Mouse (Mus musculus): ENCODE results near the gene Plin5. TPM values are rescaled to one million over a fixed set of nuclear protein-coding genes. Genes with fewer than 3 reads are reported as not detected.
"Not testable (repeated sequence)": the region's sequence is repeated elsewhere in the genome, so short reads cannot be mapped to it uniquely, and the experiment has no call there.

Gene Plin5
- polyA plus RNA-seq, 1 experiment from 2014 or later, result 1.3 TPM

- Histone ChIP-seq H3K4me2 (no peak overlapping the region), H3K36me3 (replicated peaks) (peaks cover 100% of the 10 kb centered on the region)
Measured at GRCm38 (mm10) chr17:56066451-56066850, 50.9 kb downstream of the Plin5 start.

GRCm38 (mm10) chr17:56065715-56066114 lies 51.7 kb downstream of the Plin5 start:
- not testable (repeated sequence) for H3K4me2 ChIP-seq; H3K9ac ChIP-seq; H3K4me3 ChIP-seq (replicated peaks); ATAC-seq (ENCODE audit: insufficient read depth); H3K27ac ChIP-seq (replicated peaks); H3K27me3 ChIP-seq; H3K9me3 ChIP-seq (replicated peaks); H3K4me1 ChIP-seq (replicated peaks)
- WGBS (ENCODE audit: insufficient replicate concordance), result 77% methylated on average over 6 of the region's 6 CpGs
- H3K36me3 ChIP-seq (replicated peaks), result peaks cover 100% of the 10 kb centered on the region

More at GRCm38 (mm10) chr17:56066451-56066850, 50.9 kb downstream of the Plin5 start:
- Histone ChIP-seq H3K9ac (no peak overlapping the region), H3K4me1 (replicated peaks) (peaks cover 6% of the 10 kb centered on the region; the same call in 1 of the 2 replicates), H3K9me3 (replicated peaks) (no peaks in the 10 kb centered on the region), H3K4me3 (replicated peaks) (no peak overlapping the region), H3K27me3 (no peaks in the 10 kb centered on the region), H3K27ac (replicated peaks) (no peak overlapping the region)
- ATAC-seq (ENCODE audit: insufficient read depth), result no peak

- H3K27ac ChIP-seq (replicated peaks), result no peak overlapping the region
- no peak overlapping the region for H3K9ac ChIP-seq
- peaks cover 6% of the 10 kb centered on the region; the same call in 1 of the 2 replicates for H3K4me1 ChIP-seq (replicated peaks)
- H3K9me3 ChIP-seq (replicated peaks), result no peaks in the 10 kb centered on the region
- H3K27me3 ChIP-seq, result no peaks in the 10 kb centered on the region
- H3K36me3 ChIP-seq (replicated peaks), result peaks cover 100% of the 10 kb centered on the region
- H3K4me2 ChIP-seq, result no peak overlapping the region
- no peak overlapping the region for H3K4me3 ChIP-seq (replicated peaks)
- no peak for ATAC-seq (ENCODE audit: insufficient read depth)
- 90% methylated on average over 7 of the region's 7 CpGs for WGBS (ENCODE audit: insufficient replicate concordance)
Measured at GRCm38 (mm10) chr17:56062081-56062480, 55.3 kb downstream of the Plin5 start.

Other genes with a start within 250 kb of the Plin5 start
- gene Zfp119a, start 238.7 kb downstream of the Plin5 start, polyA plus RNA-seq (2015; fragmentation: Nextera tagmentation; extraction: Ambion mirVana), result 2.0 and 2.2 TPM in 2 replicates
- gene Zfp959, start 225.5 kb downstream of the Plin5 start, polyA plus RNA-seq (2015; fragmentation: Nextera tagmentation; extraction: Ambion mirVana), result 5.9 and 6.0 TPM in 2 replicates
- gene Zfp119b, start 168.1 kb downstream of the Plin5 start, polyA plus RNA-seq (2015; fragmentation: Nextera tagmentation; extraction: Ambion mirVana), result 2.3 and 2.8 TPM in 2 replicates
- gene Ebi3, start 165.0 kb downstream of the Plin5 start, polyA plus RNA-seq (2015; fragmentation: Nextera tagmentation; extraction: Ambion mirVana), result 9.2 and 10.0 TPM in 2 replicates
- gene Yju2, start 158.5 kb downstream of the Plin5 start, polyA plus RNA-seq (2015; fragmentation: Nextera tagmentation; extraction: Ambion mirVana), result 7.2 and 9.7 TPM in 2 replicates
- 0.18 and 0.32 TPM in 2 replicates for gene Shd, start 147.1 kb downstream of the Plin5 start, polyA plus RNA-seq (2015; fragmentation: Nextera tagmentation; extraction: Ambion mirVana)
- 0.13 and 0.50 TPM in 2 replicates for gene Fsd1, start 131.1 kb downstream of the Plin5 start, polyA plus RNA-seq (2015; fragmentation: Nextera tagmentation; extraction: Ambion mirVana)
- gene Stap2, start 112.0 kb downstream of the Plin5 start, polyA plus RNA-seq (2015; fragmentation: Nextera tagmentation; extraction: Ambion mirVana), result 3.3 and 3.9 TPM in 2 replicates
- 20.4 and 21.0 TPM in 2 replicates for gene Mpnd, start 111.9 kb downstream of the Plin5 start, polyA plus RNA-seq (2015; fragmentation: Nextera tagmentation; extraction: Ambion mirVana)
- gene Sh3gl1, start 81.0 kb downstream of the Plin5 start, polyA plus RNA-seq (2015; fragmentation: Nextera tagmentation; extraction: Ambion mirVana), result 44.0 and 50.7 TPM in 2 replicates
- 16.6 and 18.5 TPM in 2 replicates for gene Chaf1a, start 77.2 kb downstream of the Plin5 start, polyA plus RNA-seq (2015; fragmentation: Nextera tagmentation; extraction: Ambion mirVana)
- 12.5 and 13.0 TPM in 2 replicates for gene Ubxn6, start 42.6 kb downstream of the Plin5 start, polyA plus RNA-seq (2015; fragmentation: Nextera tagmentation; extraction: Ambion mirVana)
- 42.7 and 43.0 TPM in 2 replicates for gene Hdgfl2, start 38.0 kb downstream of the Plin5 start, polyA plus RNA-seq (2015; fragmentation: Nextera tagmentation; extraction: Ambion mirVana)
- gene Plin4, start 7.8 kb downstream of the Plin5 start, polyA plus RNA-seq (2015; fragmentation: Nextera tagmentation; extraction: Ambion mirVana), result 0.02 and 0.06 TPM in 2 replicates
- 3.2 and 4.0 TPM in 2 replicates for gene Lrg1, start 4.4 kb upstream of the Plin5 start, polyA plus RNA-seq (2015; fragmentation: Nextera tagmentation; extraction: Ambion mirVana)
- gene Sema6b, start 22.7 kb upstream of the Plin5 start, polyA plus RNA-seq (2015; fragmentation: Nextera tagmentation; extraction: Ambion mirVana), result 0.81 and 1.3 TPM in 2 replicates
- gene Tnfaip8l1, start 44.9 kb upstream of the Plin5 start, polyA plus RNA-seq (2015; fragmentation: Nextera tagmentation; extraction: Ambion mirVana), result 2.7 and 3.1 TPM in 2 replicates
- gene Mydgf, start 66.3 kb upstream of the Plin5 start, polyA plus RNA-seq (2015; fragmentation: Nextera tagmentation; extraction: Ambion mirVana), result 58.6 and 66.4 TPM in 2 replicates
- 19.6 and 22.9 TPM in 2 replicates for gene Dpp9, start 101.3 kb upstream of the Plin5 start, polyA plus RNA-seq (2015; fragmentation: Nextera tagmentation; extraction: Ambion mirVana)
- 5.7 and 6.4 TPM in 2 replicates for gene Fem1a, start 139.2 kb upstream of the Plin5 start, polyA plus RNA-seq (2015; fragmentation: Nextera tagmentation; extraction: Ambion mirVana)
- gene Ticam1, start 159.2 kb upstream of the Plin5 start, polyA plus RNA-seq (2015; fragmentation: Nextera tagmentation; extraction: Ambion mirVana), result 3.2 and 3.7 TPM in 2 replicates
- 33.3 and 36.0 TPM in 2 replicates for gene Plin3, start 175.3 kb upstream of the Plin5 start, polyA plus RNA-seq (2015; fragmentation: Nextera tagmentation; extraction: Ambion mirVana)
- not detected in 2 replicates for gene Arrdc5, start 182.7 kb upstream of the Plin5 start, polyA plus RNA-seq (2015; fragmentation: Nextera tagmentation; extraction: Ambion mirVana)
- gene Uhrf1, start 185.7 kb upstream of the Plin5 start, polyA plus RNA-seq (2015; fragmentation: Nextera tagmentation; extraction: Ambion mirVana), result 96.8 and 109 TPM in 2 replicates
- gene Kdm4b, start 208.5 kb upstream of the Plin5 start, polyA plus RNA-seq (2015; fragmentation: Nextera tagmentation; extraction: Ambion mirVana), result 7.0 and 9.5 TPM in 2 replicates

Measured in liver, embryonic 15.5 days (tissue).